Mouse (Mus musculus) E14TG2a.4 (cell line): Measurements from ENCODE around the gene Mgea5.

Experiments used
- CTCF ChIP-seq: conservative IDR thresholded peaks from 2 replicates; pipeline ENCODE4 v1.5.1; 2014; ENCODE audit warnings: low read length
- POU5F1 ChIP-seq: IDR thresholded peaks from 2 replicates; pipeline ENCODE4 v1.6.1; 2014; ENCODE audit warnings: low read length, borderline replicate concordance

DNA sequence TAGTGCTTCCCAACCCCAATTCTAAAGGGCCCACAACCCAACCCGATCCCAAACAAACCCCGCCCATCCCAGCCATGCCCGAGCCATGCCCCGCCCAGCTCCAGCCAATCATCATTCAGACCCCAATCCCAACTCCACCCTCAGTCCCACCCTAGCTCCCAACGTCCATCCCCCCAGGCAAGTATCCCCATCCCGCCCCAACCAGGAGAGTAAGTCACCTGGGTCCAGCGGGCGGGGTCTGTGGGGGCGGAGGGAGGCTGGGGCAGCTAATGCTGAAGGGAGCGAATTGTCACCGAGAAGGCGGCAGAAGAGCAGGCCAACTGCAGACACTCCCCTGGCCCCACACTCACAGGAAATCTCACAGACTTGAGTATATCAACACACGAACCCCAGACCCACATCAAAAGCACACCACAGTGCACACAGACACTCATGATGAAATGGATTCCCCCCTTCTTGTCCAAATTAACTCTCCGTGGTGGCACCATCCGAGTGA lies 12.5 kb upstream of the Mgea5 start:
- no peak for TF ChIP-seq CTCF
- no peak for TF ChIP-seq POU5F1
